Mouse (Mus musculus) liver, postnatal 0 days (tissue): ENCODE results near the gene Sergef.

Experiments used
- CTCF ChIP-seq: sonication (generic); IDR thresholded peaks from 2 replicates; pipeline ENCODE4 v1.5.1; 2016; ENCODE audit warnings: antibody characterized with exemption, low read depth
- EP300 ChIP-seq: IDR thresholded peaks from 2 replicates; pipeline ENCODE4 v1.6.1; 2016; ENCODE audit warnings: antibody characterized with exemption, low read depth, mild to moderate bottlenecking

DNA sequence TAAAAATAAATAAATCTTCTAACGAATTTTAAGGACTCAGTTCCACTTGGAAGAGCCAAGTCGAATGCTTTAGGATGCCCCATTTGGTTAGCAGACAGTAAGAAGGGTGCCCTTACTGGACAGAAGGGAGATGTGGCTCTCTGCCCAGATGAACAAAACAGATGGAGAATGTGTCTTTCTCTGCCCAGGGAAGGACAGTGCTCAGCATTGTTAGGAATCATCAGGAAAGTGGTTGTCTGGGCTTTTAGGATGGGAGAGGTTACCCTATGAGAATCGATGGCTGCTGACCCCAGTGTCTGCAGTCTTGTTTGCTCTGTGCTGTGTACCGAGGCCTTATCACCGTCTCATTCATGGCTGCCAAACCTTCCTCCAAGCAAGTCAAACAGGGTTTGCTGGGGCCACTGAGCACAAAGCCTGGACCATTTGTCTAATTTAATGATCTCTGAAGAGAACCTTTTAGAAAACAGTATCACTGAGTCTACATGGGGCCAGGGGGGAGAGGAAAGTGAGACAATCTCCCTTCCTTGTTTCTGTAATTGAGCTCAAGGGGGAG, 37.3 kb upstream of the Sergef start:
- TF ChIP-seq EP300 (no peak), CTCF (no peak)
